Mouse (Mus musculus) induced T-regulatory cell, adult 2 months (primary cell): ENCODE results near the gene Shld1.
A peak's percentile ranks its signal among the peaks of the same experiment; 100 is the strongest.

Source experiments
- DNase-seq: peaks from one replicate; pipeline ENCODE4 v3.0.0-alpha.2; 2012; ENCODE audit warnings: low read depth

The Shld1 gene

DNA sequence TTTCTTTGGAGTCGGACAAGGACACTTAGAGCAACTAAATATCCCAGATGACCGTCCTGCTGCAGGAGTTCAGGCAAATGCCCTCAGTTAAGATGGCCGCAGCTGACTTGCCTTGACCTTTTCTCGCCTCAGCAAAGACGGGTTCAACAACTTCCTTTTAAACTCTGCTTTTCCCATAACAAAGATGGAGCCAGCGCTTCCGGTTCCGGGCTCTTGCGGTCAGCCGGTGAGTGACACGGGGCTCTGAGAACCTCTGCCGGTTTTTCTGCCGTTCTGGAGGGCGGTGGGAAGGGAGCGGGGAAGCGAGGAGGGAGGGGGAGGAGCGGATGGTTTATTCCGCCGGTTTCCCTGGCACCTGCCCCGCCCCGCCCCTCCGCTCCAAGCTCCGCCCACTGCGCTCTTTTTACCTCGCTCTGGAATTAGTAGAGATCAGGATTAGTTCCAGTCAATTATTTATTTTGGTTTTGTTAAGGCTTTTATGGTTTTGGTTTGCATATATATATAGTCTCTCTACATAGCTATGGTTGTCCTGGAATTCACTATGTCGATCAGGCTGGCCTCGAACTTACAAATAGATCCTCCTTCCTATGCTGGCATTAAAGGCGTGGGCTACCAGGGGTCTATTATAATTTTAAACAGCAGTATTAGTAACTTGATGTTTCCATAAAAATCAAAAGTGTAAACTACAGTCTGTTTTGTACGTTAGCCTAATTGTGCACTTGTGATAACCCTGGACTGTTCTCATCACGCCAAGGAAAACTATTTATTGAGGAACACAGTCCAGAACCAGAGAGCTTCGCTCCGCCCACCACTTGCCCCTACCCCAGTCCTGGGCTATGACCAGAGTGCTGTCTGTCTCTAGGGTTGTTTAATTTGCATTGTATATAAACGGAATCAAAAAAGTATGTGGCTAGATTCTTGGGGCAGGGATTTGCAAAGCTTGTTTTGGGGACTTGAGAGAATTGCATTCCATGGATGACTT, at the start of gene Shld1:
Gene Shld1 (plus strand): TSS at position 176 of the 982 bp plus-strand sequence.
- peak; percentile 90 for DNase-seq

- DNase-seq = no peak
Observed at GRCm38 (mm10) chr2:132638306-132638705, 48.4 kb upstream of the Shld1 start.

DNA sequence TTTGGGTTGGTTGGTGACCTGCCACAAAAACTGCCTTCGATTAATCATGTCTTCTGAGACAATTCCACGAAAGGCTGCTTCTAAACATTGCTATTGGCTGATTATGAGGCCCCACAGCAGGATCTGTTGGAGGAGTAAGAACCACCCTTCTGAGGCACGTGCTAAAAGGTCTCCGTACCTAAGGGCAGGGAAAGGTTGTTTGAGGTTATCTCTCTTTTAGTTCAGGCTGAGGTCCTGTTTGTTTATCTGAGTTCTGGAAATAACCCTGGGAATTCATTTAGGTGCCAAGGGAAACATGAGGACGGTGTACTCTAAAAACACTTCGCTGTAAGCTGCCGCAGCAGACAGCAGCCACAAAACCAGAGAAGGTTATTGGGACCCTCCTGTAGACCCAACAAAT, 47.4 kb upstream of the Shld1 start:
- DNase-seq = no peak

DNA sequence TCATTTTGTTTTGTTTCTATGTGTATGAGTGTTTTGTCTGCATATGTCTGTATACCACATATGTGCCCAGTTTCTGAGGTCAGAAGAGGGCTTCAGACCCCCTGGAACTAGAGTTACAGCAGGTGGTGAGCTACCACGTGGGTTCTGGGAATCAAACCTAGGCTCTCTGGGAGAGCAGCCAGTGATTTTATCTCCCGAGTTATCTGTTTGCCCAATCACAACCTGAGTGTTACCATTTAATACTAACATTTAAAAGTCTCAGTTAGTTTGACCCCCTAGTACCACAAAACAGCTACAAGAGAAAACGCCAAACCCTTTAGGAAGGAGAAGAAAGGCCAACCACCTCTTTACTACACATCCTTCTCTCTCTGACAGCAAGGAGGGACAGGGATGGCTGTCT, 45.5 kb upstream of the Shld1 start:
- peak; percentile 15 for DNase-seq

- peak; percentile 85 for DNase-seq
Observed at GRCm38 (mm10) chr2:132643161-132643560, 43.6 kb upstream of the Shld1 start.

- no peak for DNase-seq
Observed at GRCm38 (mm10) chr2:132646856-132647745, 39.6 kb upstream of the Shld1 start.

- DNase-seq = no peak
Observed at GRCm38 (mm10) chr2:132649352-132649870, 37.3 kb upstream of the Shld1 start.

GRCm38 (mm10) chr2:132650546-132650945, 36.2 kb upstream of the Shld1 start:
- DNase-seq = no peak

GRCm38 (mm10) chr2:132652476-132652875, 34.3 kb upstream of the Shld1 start:
- no peak for DNase-seq

DNA sequence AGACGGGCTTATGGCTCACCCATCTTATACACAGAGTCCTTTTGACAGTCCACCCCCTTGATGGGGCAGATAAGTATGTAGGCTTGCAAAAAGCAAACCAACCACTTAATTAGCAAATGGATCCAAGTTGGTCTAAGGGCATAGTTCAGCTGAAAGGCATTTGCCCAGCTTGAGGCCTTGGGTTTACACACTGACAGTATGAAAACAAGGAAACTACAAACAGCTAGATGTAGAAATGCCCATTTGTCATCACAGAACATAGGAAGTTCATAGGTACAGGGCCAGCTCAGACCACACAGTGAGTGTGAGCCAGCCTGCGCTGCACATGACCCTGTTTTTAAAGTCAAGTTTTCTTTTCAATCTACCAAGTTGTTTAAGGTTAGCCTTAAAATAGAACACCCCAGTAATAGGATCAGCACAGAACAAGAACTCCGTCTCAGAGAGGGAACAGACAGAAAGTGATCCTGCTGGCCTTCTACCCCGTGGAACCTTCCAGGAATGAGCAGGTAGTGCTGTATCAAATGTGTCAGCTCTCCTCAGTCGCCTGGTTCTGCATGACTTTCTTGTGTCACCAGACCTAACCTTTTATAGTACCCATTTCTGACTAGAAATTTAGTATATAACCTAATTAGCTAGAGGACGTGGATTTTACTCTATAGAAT, 31.8 kb upstream of the Shld1 start:
- no peak for DNase-seq

DNA sequence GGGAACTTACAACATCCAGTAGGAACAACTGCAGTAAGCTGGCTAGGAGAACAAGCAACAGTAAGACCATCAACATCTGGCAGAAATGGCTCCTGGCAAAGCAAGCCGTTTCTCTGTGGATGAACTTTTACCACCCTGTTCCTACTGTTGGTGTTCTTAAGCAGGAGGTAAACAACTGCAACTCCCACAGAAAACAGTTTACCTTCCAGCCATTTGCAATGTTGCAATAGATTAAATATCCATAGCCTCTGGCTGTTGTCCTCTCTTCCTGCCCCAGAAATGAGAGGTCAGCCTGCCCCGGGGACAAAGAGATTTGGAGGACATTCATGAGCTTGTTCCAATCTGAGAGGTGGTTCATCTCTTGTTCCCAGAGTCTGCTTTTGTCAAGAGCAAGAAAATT, 29.5 kb upstream of the Shld1 start:
- DNase-seq = no peak

GRCm38 (mm10) chr2:132658412-132659120, 28.2 kb upstream of the Shld1 start:
- no peak for DNase-seq

GRCm38 (mm10) chr2:132669091-132669490, 17.6 kb upstream of the Shld1 start:
- peak; percentile 58 for DNase-seq

- DNase-seq = peak; percentile 75
Observed at GRCm38 (mm10) chr2:132670290-132670689, 16.4 kb upstream of the Shld1 start.

- DNase-seq = no peak
Observed at GRCm38 (mm10) chr2:132672121-132672520, 14.6 kb upstream of the Shld1 start.

DNA sequence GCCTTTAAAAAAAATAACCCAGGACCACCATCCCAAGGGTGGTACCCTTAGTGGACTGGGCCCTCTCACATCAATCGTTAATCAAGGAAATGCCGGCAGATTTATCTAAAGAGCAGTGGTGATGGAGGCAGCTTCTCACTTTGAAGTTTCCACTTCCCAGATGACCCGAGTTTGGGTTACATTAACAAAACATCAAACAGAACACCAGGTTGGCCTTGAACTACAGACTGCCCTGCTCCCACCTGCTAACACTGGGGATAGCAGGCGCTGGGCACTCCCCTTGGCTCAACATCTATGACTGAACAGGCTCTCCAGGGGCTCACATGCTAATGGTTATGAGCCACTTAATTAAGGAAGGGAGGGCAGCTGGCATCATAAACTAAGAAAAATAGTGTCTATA, 10.6 kb upstream of the Shld1 start:
- no peak for DNase-seq

DNA sequence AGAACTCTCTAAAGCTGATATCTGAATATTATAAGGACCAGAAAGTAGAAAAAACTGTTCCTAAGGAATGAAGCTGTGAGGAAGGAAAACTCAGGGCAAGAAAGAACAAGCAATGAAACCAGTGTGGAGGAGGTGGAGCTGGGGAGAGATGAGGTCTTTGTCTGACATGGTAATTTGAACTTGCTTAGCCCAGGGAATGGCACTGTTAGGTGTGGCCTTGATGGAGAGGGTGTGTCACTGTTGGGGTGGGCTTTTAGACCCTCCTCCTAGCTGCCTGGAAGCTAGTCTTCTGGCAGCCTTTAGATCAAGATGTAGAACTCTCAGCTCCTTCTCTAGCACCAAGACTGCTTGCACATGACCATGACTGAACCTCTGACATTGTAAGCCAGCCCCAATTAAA, 1.7 kb upstream of the Shld1 start:
- no peak for DNase-seq

GRCm38 (mm10) chr2:132688611-132689021, 1.9 kb downstream of the Shld1 start:
- DNase-seq = peak; percentile 78

DNA sequence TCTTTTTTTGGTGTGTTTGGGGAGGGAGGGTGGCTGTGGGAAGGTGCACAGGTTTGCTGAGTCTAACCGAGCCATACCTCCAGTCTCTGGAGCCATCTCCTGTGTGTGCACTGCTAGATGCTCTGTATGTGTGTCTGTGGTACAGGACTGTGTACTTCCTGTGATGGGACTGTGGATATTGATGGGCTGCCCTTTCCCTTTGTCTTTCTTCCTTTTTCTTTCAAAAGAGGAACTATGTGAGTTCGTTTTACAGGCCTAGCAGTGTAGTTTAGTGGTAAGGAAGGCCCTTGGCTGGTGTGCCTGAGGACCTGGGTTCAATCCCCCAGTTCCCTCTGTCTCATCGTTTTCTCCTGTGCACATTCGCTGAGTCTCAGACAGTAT, 2.4 kb downstream of the Shld1 start:
- DNase-seq = peak; percentile 56

DNA sequence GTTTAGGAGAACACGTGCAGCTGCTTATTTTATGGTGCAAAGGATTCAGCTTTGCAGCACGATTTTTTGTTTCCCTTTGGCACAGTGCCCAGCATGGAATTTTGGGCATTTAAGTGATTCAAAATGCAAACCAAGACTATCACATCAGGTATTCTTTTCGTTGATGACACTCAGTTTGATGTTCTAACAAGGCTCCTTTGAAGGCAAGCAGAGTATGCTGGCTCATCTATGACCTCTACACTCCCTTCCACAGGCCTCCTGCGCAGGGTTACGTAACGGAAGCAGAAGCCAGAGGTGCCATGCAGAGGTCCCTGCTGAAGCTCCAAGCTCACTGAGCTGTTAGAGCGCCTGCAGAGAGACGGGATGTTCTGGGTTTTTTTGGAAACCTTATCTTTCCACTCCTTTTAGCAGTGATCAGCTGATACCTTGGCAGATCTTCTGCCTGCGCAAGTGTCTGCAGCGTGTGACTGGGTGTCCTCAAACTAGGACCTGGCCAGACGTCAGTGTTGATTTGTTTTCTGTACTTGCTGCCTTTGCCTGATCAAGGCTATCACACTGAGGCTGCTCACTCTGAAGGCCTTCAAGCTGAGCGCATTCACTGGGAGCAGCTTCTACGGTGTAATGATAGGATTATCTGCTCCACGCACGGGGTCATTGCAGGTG, 3.0 kb downstream of the Shld1 start:
- no peak for DNase-seq

GRCm38 (mm10) chr2:132691731-132692130, 5.0 kb downstream of the Shld1 start:
- no peak for DNase-seq
